Mouse (Mus musculus) R1 (cell line): ENCODE measurements around the gene Gm10696.
"Not testable (repeated sequence)": the region's sequence is repeated elsewhere in the genome, so short reads cannot be mapped to it uniquely, and the experiment has no call there.

ENCODE experiments used
- DNase-seq: peaks from one replicate; pipeline ENCODE4 v3.0.0-alpha.2; 2018; ENCODE audit warnings: low read depth, low spot score

Gene Gm10696

DNA sequence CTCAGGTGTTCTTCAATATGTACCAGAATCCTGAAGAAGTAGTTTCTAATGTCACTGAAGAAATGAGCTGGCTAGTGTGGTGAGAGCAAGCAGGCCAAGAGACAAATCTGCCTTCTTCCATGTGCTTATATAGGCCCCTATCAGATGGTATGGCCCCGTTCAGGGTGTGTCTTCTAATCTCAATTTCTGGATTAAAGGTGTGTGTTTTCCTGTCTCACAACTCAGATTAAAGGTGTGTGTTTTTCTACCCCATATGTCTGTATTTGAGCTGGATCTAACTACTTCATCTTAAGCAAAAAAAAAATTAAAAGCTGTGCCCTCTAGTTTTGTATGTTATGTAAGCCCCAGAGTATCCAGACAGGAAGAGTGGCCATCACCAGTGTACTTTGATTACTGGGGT lies at the start of gene Gm10696:
Gene Gm10696 (minus strand): TSS at position 101 of the 400 bp plus-strand sequence.
- DNase-seq, result not testable (repeated sequence)

DNA sequence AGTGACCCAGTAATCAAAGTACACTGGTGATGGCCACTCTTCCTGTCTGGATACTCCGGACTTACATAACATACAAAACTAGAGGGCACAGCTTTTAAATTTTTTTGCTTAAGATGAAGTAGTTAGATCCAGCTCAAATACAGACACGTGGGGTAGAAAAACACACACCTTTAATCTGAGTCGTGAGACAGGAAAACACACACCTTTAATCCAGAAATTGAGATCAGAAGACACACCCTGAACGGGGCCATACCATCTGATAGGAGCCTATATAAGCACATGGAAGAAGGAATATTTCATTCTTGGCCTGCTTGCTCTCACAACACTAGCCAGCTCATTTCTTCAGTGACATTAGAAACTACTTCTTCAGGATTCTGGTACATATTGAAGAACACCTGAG lies 18.4 kb upstream of the Gm10696 start, which contains the start of gene Gm5286:
Gene Gm5286 (plus strand): TSS at position 301 of the 400 bp plus-strand sequence.
- not testable (repeated sequence) for DNase-seq

DNA sequence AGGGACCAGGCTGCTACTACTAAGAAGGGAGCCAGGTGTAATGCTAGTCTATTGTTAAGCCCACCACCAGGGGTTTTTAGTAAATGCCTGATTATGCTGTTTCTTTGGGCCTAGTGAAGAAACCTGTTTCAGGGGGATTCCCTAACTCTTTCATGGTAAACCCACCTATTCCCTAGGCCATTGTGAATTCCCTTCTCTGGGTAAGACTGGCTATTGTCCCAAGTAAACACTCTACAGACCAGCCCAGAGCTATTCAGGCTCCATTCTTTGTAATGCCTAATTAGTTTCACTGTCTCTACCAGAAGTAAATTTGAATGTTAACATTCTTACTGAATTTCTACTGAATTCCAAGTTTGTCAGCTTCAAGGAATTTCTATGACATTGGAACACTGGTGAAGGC lies 10.6 kb downstream of the Gm10696 start:
- DNase-seq, result peak; percentile 89
